Mouse (Mus musculus) heart, adult 2 months (tissue): Measurements from ENCODE around the gene Actb. TPM values are rescaled to one million over a fixed set of nuclear protein-coding genes. Genes with fewer than 3 reads are reported as not detected.

ENCODE experiments used
- DNase-seq, 2 experiments: peaks; one replicate each; pipeline ENCODE4 v3.0.0; 2021
- H3K27ac ChIP-seq: fragments of 200-600 bp; 2 replicates; pipeline ENCODE4 v1.8.1; 2022
- H3K27me3 ChIP-seq: fragments of 200-500 bp; 2 replicates; pipeline ENCODE4 v1.6.1; 2012; ENCODE audit warnings: mild to moderate bottlenecking, low read length, inconsistent platforms, mixed read lengths; ENCODE audit not compliant: control insufficient read depth, insufficient read depth
- H3K36me3 ChIP-seq: fragments of 200-500 bp; 2 replicates; pipeline ENCODE4 v1.6.1; 2012; ENCODE audit warnings: low read length, inconsistent platforms; ENCODE audit not compliant: control insufficient read depth, insufficient read depth
- H3K4me1 ChIP-seq: fragments of 200-500 bp; 2 replicates; pipeline ENCODE4 v1.6.1; 2011; ENCODE audit warnings: low read length; ENCODE audit not compliant: control insufficient read depth, insufficient read depth
- H3K4me3 ChIP-seq: fragments of 200-600 bp; 2 replicates; pipeline ENCODE4 v1.8.1; 2022
- H3K79me2 ChIP-seq: fragments of 200-500 bp; replicated peaks from 2 replicates; pipeline ENCODE4 v1.6.1; 2012; ENCODE audit warnings: mild to moderate bottlenecking, inconsistent platforms, low read length, moderate library complexity, mixed read lengths; ENCODE audit not compliant: control insufficient read depth, insufficient read depth
- H3K9ac ChIP-seq: fragments of 200-500 bp; 2 replicates; pipeline ENCODE4 v1.6.1; 2012; ENCODE audit warnings: low read depth, mild to moderate bottlenecking, control low read depth, inconsistent platforms, low read length, mixed read lengths
- CTCF ChIP-seq: fragments of 200-600 bp; IDR thresholded peaks from 2 replicates; pipeline ENCODE4 v1.8.1; 2022; ENCODE audit warnings: antibody characterized with exemption, mild to moderate bottlenecking, moderate library complexity
- EP300 ChIP-seq: fragments of 200-500 bp; IDR thresholded peaks from 2 replicates; pipeline ENCODE4 v1.6.1; 2011; ENCODE audit warnings: low read depth, low read length, control low read depth; ENCODE audit not compliant: insufficient read depth
- POLR2A ChIP-seq: fragments of 200-500 bp; IDR thresholded peaks from 2 replicates; pipeline ENCODE4 v1.6.1; 2011; ENCODE audit warnings: mild to moderate bottlenecking, low read depth, low read length, control low read depth; ENCODE audit not compliant: insufficient read depth
- WGBS: fragments of 180-500 bp; shearing (Covaris S2); methylation state at CpG from one replicate; pipeline ENCODE4 v1.1.7; 2018; 5-methylcytosine and 5-hydroxymethylcytosine counted together
- intact Hi-C: fragments of 180-260 bp; cut with DNase I; formaldehyde crosslinking; loops from one replicate; pipeline ENCODE4 v1.15.1; 2025
- polyA plus RNA-seq: library from polyadenylated mRNA; depleted of rRNA; stranded (reverse); fragments of >200 nt; gene quantifications from 2 replicates; pipeline ENCODE4 v1.2.3, GENCODE M21; 2012
- total RNA-seq, 2 experiments: library from RNA; stranded (reverse); gene quantifications; 2 replicates each; pipeline ENCODE4 v1.2.3; 2021

Actb gene
- total and polyA plus RNA-seq, 3 experiments: 679 to 1,148 (median 987) TPM

DNA sequence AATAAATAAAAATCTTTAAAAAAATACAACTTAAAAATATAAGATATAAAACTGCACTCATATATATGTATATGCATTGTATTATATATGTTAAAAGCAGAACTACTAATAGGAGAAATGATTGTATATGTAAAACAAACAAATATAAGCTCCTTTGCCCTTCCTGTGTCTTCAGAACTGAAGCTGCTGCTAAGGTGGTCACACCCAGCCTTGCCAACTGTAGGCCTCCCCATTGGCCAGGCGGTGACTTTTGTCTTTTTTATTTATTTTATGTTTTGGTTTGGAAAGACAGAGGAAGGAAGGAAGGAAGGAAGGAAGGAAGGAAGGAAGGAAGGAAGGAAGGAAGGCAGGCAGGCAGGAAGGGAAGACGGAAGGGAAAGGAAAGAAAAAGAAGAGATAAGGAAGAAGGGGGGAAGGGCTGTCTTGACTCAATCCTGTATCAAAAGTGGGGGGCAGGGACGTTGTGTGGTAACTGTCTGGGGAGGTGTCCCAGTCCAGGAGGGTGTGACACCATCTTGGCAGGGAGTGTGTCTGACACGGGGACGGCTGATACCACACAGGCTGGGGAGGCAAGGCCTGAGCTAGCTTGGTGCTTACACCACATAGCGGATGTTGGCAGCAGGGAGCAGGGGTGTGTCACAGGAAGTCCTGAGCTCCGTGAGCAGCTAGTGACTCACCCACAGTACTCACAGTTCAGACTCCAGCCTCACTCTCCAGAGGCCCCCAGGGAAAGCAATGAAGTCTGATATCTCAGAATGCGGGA, 13.9 kb upstream of the Actb start:
- peak; percentile 51 for TF ChIP-seq POLR2A
- peak; percentile 98 for TF ChIP-seq EP300
- peak; percentile 13; the same call in 1 of the 2 replicates for TF ChIP-seq CTCF
- DNase-seq: peak; percentile 84 to 93
- Histone ChIP-seq H3K79me2 (no peaks in the 10 kb centered on the region), H3K27me3 (no peaks in the 10 kb centered on the region), H3K27ac (peak overlapping the region; percentile 85), H3K4me1 (peaks cover 10% of the 10 kb centered on the region), H3K36me3 (no peaks in the 10 kb centered on the region), H3K9ac (no peak overlapping the region), H3K4me3 (no peak overlapping the region)
- WGBS: 14% methylated on average over 8 of the region's 8 CpGs
- intact Hi-C loops: loop anchor here (1.0 kb wide), 1 partner anchor 10 kb away; no protein-coding TSS in a partner anchor

DNA sequence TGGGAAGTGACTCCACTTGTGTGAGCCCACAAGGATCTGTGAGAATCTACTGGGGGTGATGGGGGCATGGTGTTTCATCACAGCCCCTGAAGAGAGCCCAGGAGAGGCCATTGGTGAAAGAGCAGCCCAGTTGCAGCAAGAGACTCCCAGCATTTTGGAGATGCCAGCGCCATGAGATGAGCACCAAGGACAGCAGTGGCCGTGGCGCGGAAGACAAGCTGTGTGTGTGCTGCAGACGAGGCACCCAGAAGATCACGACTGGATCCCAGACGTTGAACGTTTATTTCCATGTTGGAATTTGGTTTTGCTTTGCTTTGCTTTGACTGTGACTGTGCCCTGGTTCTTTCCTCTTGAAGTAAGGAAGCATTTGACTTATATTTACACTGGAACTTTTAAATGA, 10.8 kb upstream of the Actb start:
- Histone ChIP-seq H3K9ac (no peak overlapping the region), H3K27ac (no peak overlapping the region), H3K36me3 (no peaks in the 10 kb centered on the region), H3K4me1 (peaks cover 10% of the 10 kb centered on the region), H3K4me3 (no peak overlapping the region), H3K79me2 (no peaks in the 10 kb centered on the region), H3K27me3 (no peaks in the 10 kb centered on the region)
- WGBS: 96% methylated on average over 8 of the region's 8 CpGs
- no peak for DNase-seq
- TF ChIP-seq EP300 (no peak), CTCF (no peak), POLR2A (no peak)
- intact Hi-C loops: no loop called here

DNA sequence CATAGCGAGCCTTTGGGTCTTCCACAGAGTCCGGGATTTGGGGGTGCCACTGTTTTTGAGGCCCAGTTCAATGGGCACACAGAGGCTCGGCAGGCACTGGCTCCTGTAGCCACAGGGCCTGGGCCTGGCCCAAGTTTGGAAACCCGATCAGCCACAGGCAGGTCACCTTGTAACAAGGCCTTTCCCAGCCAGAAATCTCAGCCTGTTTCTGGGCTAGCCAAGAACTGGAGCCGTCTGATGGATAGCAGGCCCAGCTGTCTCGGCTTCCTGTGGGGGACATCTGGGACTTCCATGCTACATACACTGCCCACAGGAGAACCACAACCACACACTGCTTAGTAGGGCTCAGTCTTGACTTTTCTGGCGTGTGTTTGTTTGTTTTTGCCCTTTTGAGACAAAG, 10.0 kb upstream of the Actb start:
- 59% methylated on average over 7 of the region's 7 CpGs for WGBS
- Histone ChIP-seq H3K27me3 (no peaks in the 10 kb centered on the region), H3K4me3 (no peak overlapping the region), H3K36me3 (no peaks in the 10 kb centered on the region), H3K9ac (no peak overlapping the region), H3K79me2 (no peaks in the 10 kb centered on the region), H3K4me1 (peaks cover 9% of the 10 kb centered on the region), H3K27ac (peak overlapping the region; percentile 36; the same call in 1 of the 2 replicates)
- intact Hi-C loops: no loop called here
- no peak for TF ChIP-seq POLR2A
- no peak for TF ChIP-seq CTCF
- no peak for TF ChIP-seq EP300
- peak in 1 of 2 experiments; percentile 60 for DNase-seq

DNA sequence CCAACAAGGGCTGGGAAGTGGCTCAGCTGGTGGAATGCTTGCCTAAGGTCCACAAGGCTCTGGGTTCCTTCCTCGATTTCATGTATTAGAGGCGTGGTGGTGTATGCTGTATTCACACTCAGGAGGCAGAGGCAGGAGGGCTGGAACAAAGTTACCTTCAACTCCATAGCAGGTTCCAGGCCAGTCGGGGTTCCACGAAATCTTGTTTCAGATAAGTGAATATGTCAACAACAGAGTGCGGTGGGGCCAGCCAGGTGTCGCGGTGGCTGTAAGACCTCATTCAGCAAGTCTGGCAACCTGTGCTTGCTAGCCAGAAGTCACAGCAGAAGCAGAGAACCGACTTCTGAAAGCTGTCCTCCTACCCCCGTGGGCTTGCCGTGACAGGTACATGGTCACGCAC, 8.7 kb upstream of the Actb start:
- peaks cover under 1% of the 10 kb centered on the region for H3K4me1 ChIP-seq
- H3K79me2 ChIP-seq: no peaks in the 10 kb centered on the region
- H3K27me3 ChIP-seq: no peaks in the 10 kb centered on the region
- H3K36me3 ChIP-seq: no peaks in the 10 kb centered on the region
- DNase-seq: no peak
- intact Hi-C loops: no loop called here
- H3K4me3 ChIP-seq: no peak overlapping the region
- no peak overlapping the region for H3K27ac ChIP-seq
- H3K9ac ChIP-seq: no peak overlapping the region
- TF ChIP-seq CTCF (no peak), POLR2A (no peak), EP300 (no peak)
- 81% methylated on average over 11 of the region's 11 CpGs for WGBS

DNA sequence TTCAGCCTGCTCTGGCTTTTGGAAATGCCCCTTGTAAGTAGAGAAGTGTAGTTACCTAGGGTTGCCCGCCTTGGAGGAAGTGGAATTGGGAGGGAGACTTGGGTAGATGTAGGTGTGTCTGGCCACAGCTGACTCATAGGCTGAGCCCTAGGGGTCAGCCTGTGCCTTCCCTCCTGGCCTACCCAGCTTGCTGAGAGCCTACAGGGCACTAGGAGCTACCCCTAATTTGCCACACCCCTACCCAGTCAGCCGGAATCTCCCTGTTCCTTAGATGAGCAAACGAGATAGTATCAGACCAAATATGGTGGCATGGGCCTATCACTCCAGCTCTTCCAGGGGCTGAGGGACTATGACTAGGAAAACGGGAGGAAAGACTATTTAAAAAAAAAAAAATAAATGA, 6.2 kb upstream of the Actb start:
- TF ChIP-seq POLR2A (no peak), CTCF (no peak)
- H3K27ac ChIP-seq: no peak overlapping the region
- intact Hi-C loops: no loop called here
- H3K4me1 ChIP-seq: peaks cover 14% of the 10 kb centered on the region
- no peak overlapping the region for H3K9ac ChIP-seq
- H3K4me3 ChIP-seq: no peak overlapping the region
- H3K79me2 ChIP-seq: no peaks in the 10 kb centered on the region
- no peak for DNase-seq
- no peaks in the 10 kb centered on the region for H3K36me3 ChIP-seq
- no peaks in the 10 kb centered on the region for H3K27me3 ChIP-seq
- 84% methylated on average over 4 of the region's 4 CpGs for WGBS

DNA sequence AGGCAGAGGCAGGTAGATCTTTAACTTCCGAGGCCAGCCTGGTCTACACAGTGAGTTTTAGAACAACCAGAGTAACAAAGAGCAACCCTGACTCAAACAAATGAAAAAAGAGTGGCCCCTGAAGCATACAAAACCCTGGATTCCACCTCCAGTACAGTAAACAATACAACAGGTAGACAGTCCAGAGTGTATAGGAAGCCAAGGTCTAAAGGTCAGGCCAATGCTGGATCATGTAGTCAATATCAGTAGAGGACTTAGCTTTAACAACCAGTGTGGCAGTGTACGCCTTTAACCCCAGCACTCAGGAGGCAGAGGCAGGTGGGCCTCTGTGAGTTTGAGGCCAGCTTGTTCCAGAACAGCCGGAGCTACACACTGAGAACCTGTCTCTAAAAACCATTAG, 5.8 kb upstream of the Actb start:
- Histone ChIP-seq H3K4me3 (no peak overlapping the region), H3K9ac (no peak overlapping the region), H3K4me1 (peaks cover 16% of the 10 kb centered on the region), H3K36me3 (no peaks in the 10 kb centered on the region), H3K27ac (no peak overlapping the region), H3K27me3 (no peaks in the 10 kb centered on the region), H3K79me2 (no peaks in the 10 kb centered on the region)
- no peak for DNase-seq
- 99% methylated on average over 3 of the region's 3 CpGs for WGBS
- intact Hi-C loops: no loop called here
- TF ChIP-seq CTCF: no peak
